Mouse (Mus musculus): ENCODE data around the gene Hydin.

GRCm38 (mm10) chr8:110633814-110634213 is 367.0 kb downstream of the Hydin start:
- TF ChIP-seq CTCF (IDR thresholded peaks at IDR 0.05) (no peak), EP300 (IDR thresholded peaks at IDR 0.05; ENCODE audit: insufficient read depth, low read depth, low read length) (no peak), POLR2A (IDR thresholded peaks at IDR 0.05; ENCODE audit: insufficient read depth, low read depth, low read length) (no peak)
